Mouse (Mus musculus) thymus, adult 2 months (tissue): Measurements from ENCODE around the gene Opn1sw.
"Not testable (repeated sequence)": the region's sequence is repeated elsewhere in the genome, so short reads cannot be mapped to it uniquely, and the experiment has no call there.

Experiments
- CTCF ChIP-seq: fragments of 200-500 bp; IDR thresholded peaks from 2 replicates; pipeline ENCODE4 v1.5.1; 2012; ENCODE audit warnings: mild to moderate bottlenecking, control low read depth, low read length, moderate library complexity, borderline replicate concordance; ENCODE audit not compliant: control insufficient read depth, poor library complexity, insufficient read depth; ENCODE audit errors: extremely low read depth
- POLR2A ChIP-seq: fragments of 200-500 bp; IDR thresholded peaks from 2 replicates; pipeline ENCODE4 v1.6.1; 2012; ENCODE audit warnings: mild to moderate bottlenecking, low read length, control low read depth, moderate library complexity; ENCODE audit not compliant: control insufficient read depth, poor library complexity, insufficient read depth; ENCODE audit errors: extremely low read depth

GRCm38 (mm10) chr6:29391241-29391640, 3.0 kb upstream of the Opn1sw start:
- TF ChIP-seq CTCF, POLR2A: not testable (repeated sequence)
